Mouse (Mus musculus) C2C12 (cell line): ENCODE measurements around the gene Spata7. TPM values are rescaled to one million over a fixed set of nuclear protein-coding genes. Genes with fewer than 3 reads are reported as not detected.

Experiments used
- H3K27me3 ChIP-seq: one replicate; pipeline ENCODE4 v1.6.1; 2011; ENCODE audit not compliant: control insufficient read depth, insufficient read depth, insufficient read length
- H3K36me3 ChIP-seq: one replicate; pipeline ENCODE4 v1.6.1; 2011; ENCODE audit not compliant: control insufficient read depth, insufficient read depth
- H3K4me3 ChIP-seq: one replicate; pipeline ENCODE4 v1.5.1; 2011; ENCODE audit warnings: mild to moderate bottlenecking, control low read depth; ENCODE audit not compliant: poor library complexity, insufficient read depth, severe bottlenecking
- H3K79me2 ChIP-seq: one replicate; pipeline ENCODE4 v1.6.1; 2011; ENCODE audit not compliant: control insufficient read depth, insufficient read depth
- H3K79me3 ChIP-seq: one replicate; pipeline ENCODE4 v1.6.1; 2011; ENCODE audit warnings: low read depth, control low read depth
- H3ac ChIP-seq: one replicate; pipeline ENCODE3; 2011; ENCODE audit warnings: low read depth; ENCODE audit not compliant: control insufficient read depth, insufficient read length
- CEBPB ChIP-seq: IDR thresholded peaks from one replicate; pipeline ENCODE4 v1.6.1; 2011; ENCODE audit warnings: low read depth, mild to moderate bottlenecking, control low read depth, moderate library complexity
- CTCF ChIP-seq: IDR thresholded peaks from one replicate; pipeline ENCODE4 v1.5.1; 2011; ENCODE audit not compliant: control insufficient read depth, insufficient read depth, insufficient read length
- FOSL1 ChIP-seq: IDR thresholded peaks from one replicate; pipeline ENCODE4 v1.8.0; 2011; ENCODE audit warnings: mild to moderate bottlenecking, low read length; ENCODE audit not compliant: poor library complexity, insufficient read depth, severe bottlenecking
- MAX ChIP-seq: IDR thresholded peaks from one replicate; pipeline ENCODE4 v1.6.1; 2011; ENCODE audit warnings: mild to moderate bottlenecking, control low read depth
- MYOD1 ChIP-seq: IDR thresholded peaks from one replicate; pipeline ENCODE4 v1.6.1; 2011; ENCODE audit warnings: low read depth; ENCODE audit not compliant: control insufficient read depth, insufficient read length
- MYOG ChIP-seq: IDR thresholded peaks from one replicate; pipeline ENCODE4 v1.6.1; 2011; ENCODE audit not compliant: control insufficient read depth, insufficient read length; ENCODE audit errors: extremely low read depth
- USF1 ChIP-seq: IDR thresholded peaks from one replicate; pipeline ENCODE4 v1.6.1; 2011; ENCODE audit warnings: low read depth, mild to moderate bottlenecking, control low read depth, moderate library complexity
- polyA plus RNA-seq: library from polyadenylated mRNA; unstranded; fragments of >200 nt; fragmentation: generic; extraction: Trizol; gene quantifications from one replicate; pipeline ENCODE4 v1.2.1, GENCODE M21; 2012; ENCODE audit warnings: missing spikeins

Spata7 gene
- polyA plus RNA-seq, 1 experiment = 2.7 TPM

DNA sequence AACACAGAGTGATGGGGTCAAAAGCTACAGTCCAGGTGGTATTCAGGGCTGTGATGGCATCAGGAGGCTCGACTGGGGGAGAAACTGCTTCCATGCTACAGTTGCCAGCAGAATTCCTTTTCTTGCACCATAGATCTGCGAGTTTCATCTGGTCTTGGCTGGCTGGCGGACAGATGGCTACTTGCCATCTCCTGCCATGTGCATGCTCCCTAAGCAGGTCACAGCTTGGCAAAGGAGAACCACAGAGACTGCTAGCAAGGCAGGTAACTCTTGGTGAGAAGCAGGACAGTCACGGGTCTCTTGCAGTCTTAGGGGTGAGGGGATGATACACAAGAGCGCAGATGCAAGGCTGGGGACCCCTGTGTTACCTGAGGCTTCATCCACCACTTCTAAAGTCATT is 41.9 kb downstream of the Spata7 start:
- peaks cover 25% of the 10 kb centered on the region for H3K36me3 ChIP-seq
- no peak overlapping the region for H3ac ChIP-seq
- H3K79me3 ChIP-seq = no peaks in the 10 kb centered on the region
- TF ChIP-seq MYOD1 = no peak
- no peak for TF ChIP-seq USF1
- TF ChIP-seq MYOG = no peak
- TF ChIP-seq FOSL1 = no peak
- no peak for TF ChIP-seq CEBPB
- no peak for TF ChIP-seq CTCF
- no peak for TF ChIP-seq MAX
- no peak overlapping the region for H3K4me3 ChIP-seq
- no peaks in the 10 kb centered on the region for H3K79me2 ChIP-seq
- H3K27me3 ChIP-seq = no peaks in the 10 kb centered on the region

DNA sequence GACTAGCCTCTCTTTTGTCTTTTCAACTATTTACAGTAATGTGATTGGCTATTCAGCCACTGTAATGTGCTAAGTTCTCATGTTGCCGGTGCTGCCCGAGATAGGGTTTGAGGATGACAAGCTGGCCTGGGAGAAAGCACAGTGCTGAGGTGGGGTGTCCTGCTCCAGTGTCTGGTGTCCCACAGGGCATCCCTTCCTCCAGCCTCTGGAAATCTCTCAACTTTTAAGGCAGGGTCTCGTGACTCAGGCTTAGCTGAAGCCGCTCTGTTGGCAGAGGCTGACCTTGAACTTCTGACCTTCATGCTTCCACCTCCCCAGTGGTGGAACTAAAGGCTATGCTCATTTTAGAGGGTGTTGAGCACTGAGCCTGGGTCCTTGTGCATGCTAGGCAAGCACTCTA is 42.5 kb downstream of the Spata7 start:
- H3K79me2 ChIP-seq = no peaks in the 10 kb centered on the region
- peaks cover 26% of the 10 kb centered on the region for H3K36me3 ChIP-seq
- TF ChIP-seq CTCF = no peak
- no peak for TF ChIP-seq USF1
- TF ChIP-seq FOSL1 = no peak
- no peak for TF ChIP-seq MAX
- no peak for TF ChIP-seq CEBPB
- no peak for TF ChIP-seq MYOG
- no peak for TF ChIP-seq MYOD1
- no peak overlapping the region for H3ac ChIP-seq
- no peaks in the 10 kb centered on the region for H3K27me3 ChIP-seq
- H3K4me3 ChIP-seq = no peak overlapping the region
- no peaks in the 10 kb centered on the region for H3K79me3 ChIP-seq

DNA sequence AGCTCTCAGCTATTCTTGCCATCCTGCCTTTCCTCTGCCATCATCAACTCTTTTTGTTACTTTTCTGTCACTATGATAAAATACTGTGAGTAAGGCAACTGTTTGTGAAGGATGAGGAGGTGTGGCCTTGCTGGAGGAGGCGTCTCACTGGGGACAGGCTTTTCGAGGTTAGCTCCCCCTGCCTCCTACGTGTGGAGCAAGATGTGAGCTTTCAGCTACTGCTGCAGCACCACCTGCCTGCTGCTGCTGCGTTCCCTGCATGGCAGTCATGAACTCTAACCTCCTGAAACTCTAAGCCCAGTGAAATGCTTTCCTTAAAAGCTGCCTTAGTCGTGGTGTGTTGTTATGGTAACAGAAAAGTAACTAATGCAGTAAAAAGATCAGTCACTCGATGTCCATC is 45.9 kb downstream of the Spata7 start:
- no peaks in the 10 kb centered on the region for H3K79me3 ChIP-seq
- TF ChIP-seq MYOD1 (no peak), CEBPB (no peak), MAX (no peak), MYOG (no peak), CTCF (no peak), USF1 (no peak), FOSL1 (no peak)
- H3K36me3 ChIP-seq = peaks cover 44% of the 10 kb centered on the region
- no peak overlapping the region for H3ac ChIP-seq
- no peaks in the 10 kb centered on the region for H3K27me3 ChIP-seq
- no peaks in the 10 kb centered on the region for H3K79me2 ChIP-seq
- no peak overlapping the region for H3K4me3 ChIP-seq

DNA sequence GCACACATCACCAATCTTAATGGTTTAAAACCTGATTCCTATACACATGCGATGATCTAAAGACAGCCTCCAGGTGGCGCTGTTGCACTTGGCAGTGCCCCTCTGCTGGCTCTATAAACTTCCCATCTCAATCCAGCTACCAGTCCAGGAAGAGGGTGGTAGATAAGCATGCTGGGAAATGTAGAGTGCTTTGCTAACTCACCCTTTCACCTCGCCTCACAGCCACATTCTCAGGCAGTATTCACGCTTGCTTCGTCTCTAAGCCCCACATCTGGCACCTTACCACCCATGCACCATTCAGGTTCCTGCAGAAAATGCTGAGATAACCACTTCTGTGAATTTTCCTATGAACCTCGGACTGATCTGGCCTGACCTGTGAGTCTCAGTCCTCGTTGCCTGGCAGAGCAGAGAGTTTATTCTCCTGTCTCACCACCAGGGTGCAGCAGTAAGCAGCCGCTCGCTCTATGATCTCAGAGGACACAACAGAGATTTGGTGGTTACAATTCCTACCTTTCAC is 46.7 kb downstream of the Spata7 start:
- no peak for TF ChIP-seq USF1
- TF ChIP-seq CEBPB = no peak
- TF ChIP-seq MYOD1 = no peak
- TF ChIP-seq FOSL1 = no peak
- no peak for TF ChIP-seq MAX
- TF ChIP-seq CTCF = peak; percentile 26
- no peak for TF ChIP-seq MYOG
- Histone ChIP-seq H3K4me3 (no peak overlapping the region), H3ac (no peak overlapping the region), H3K27me3 (no peaks in the 10 kb centered on the region), H3K79me2 (no peaks in the 10 kb centered on the region), H3K36me3 (peaks cover 45% of the 10 kb centered on the region), H3K79me3 (no peaks in the 10 kb centered on the region)

DNA sequence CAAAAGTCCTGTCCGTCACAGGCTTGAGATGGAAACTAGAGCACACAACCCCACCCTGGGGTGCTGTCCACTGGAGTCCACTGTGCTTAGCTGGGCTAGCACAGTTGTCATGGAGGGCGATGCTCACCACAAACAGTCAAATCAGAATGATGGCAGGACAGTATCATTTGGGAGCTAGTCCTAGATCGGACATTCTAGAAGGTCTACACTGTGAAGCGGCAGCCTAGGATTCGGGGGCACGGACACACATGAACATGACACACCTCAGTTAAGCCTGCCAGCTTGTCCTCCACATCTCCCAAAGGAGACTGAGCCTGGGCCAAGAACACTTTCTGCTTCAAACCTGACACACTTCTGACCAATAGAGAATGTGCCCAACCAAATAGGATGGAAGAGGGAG is 48.9 kb downstream of the Spata7 start:
- Histone ChIP-seq H3ac (no peak overlapping the region), H3K79me2 (no peaks in the 10 kb centered on the region), H3K4me3 (no peak overlapping the region), H3K27me3 (no peaks in the 10 kb centered on the region), H3K79me3 (no peaks in the 10 kb centered on the region), H3K36me3 (peaks cover 62% of the 10 kb centered on the region)
- no peak for TF ChIP-seq MYOD1
- TF ChIP-seq CTCF = no peak
- TF ChIP-seq USF1 = no peak
- no peak for TF ChIP-seq MAX
- no peak for TF ChIP-seq FOSL1
- TF ChIP-seq CEBPB = no peak
- TF ChIP-seq MYOG = no peak

DNA sequence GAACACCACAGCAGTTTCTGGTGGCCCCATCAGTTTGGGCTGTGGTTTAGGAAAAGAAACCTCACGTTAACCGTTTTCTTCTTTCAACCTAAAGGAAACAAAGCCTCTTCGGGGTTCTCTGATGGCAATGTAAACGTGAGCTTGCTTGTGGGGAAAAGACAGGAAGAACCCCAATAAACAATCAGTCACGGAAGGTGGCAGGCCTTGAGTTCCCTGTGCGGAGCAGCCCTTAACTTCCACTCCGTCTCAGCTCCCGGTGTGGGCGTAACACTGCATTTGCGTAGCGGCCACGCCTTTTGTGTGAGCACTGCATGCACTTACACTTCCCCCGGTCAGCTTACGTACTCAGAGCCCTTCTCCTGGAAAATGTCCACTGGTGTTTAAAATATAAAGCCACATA is 49.4 kb downstream of the Spata7 start:
- no peaks in the 10 kb centered on the region for H3K79me2 ChIP-seq
- peaks cover 67% of the 10 kb centered on the region for H3K36me3 ChIP-seq

More for the DNA sequence above, 49.4 kb downstream of the Spata7 start:
- Histone ChIP-seq H3ac (no peak overlapping the region), H3K4me3 (no peak overlapping the region), H3K79me3 (no peaks in the 10 kb centered on the region), H3K27me3 (no peaks in the 10 kb centered on the region)
- no peak for TF ChIP-seq USF1
- TF ChIP-seq MYOG = no peak
- TF ChIP-seq CTCF = no peak
- no peak for TF ChIP-seq MAX
- TF ChIP-seq MYOD1 = no peak
- TF ChIP-seq CEBPB = no peak
- no peak for TF ChIP-seq FOSL1
